Mouse (Mus musculus) frontal cortex, postnatal 10 days (tissue): ENCODE data around the gene Tec.

Experiments
- DNase-seq, 2 experiments: peaks; one replicate each; pipeline ENCODE4 v3.0.0; 2022; ENCODE audit warnings: low spot score in 2 of 2, mixed read lengths in 1 of 2

Tec gene

DNA sequence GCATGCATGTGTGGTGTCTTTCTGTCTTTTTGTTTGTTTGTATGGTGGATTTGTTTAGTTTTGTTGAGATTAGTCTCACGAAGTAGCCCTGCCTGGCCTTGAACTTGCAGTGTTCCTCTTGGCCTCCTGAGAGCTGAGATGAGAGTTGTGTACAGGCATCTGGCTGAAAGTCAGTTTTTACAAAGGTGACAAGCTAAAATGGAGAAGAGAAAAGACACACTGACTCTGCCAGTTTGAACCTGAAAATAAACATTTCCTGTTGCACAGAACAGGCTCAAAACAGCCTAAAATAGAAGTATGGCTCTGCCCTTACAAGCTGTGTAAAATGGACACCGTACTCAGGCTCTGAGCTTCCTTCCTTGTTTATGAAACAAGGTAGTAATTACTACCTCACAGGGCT, 14.9 kb downstream of the Tec start:
- no peak for DNase-seq

DNA sequence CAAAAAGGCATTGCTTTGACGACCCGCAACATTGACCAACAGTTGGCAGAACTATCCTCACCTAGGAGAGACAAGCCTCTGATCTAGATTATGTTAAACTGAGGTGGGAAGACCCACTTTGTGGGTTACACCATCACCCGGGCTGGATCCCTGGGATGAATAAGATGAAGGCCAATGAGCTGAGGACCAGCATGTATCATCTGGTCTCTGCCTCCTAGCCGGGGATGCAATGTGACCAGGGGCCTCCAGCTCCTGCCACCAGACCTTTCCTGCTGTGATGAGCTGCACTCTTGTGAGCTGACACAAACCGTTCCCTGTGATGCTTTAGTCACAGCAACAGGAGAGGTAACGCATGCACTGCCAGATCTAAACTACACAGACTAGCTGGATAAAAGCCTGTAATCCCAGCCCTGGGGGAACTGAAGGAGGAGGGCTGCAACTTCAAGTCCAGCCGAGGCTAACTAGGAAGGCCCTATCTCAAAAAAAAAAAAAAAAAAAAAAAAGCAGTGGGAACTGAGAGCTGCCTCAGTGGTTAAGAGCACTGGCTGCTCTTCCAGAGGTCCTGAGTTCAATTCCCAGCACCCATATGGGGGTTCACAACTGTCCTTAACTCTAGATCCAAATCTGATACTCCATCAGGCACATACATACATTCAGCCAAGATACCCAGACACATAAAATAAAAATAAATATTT, 15.8 kb downstream of the Tec start:
- DNase-seq, result no peak

DNA sequence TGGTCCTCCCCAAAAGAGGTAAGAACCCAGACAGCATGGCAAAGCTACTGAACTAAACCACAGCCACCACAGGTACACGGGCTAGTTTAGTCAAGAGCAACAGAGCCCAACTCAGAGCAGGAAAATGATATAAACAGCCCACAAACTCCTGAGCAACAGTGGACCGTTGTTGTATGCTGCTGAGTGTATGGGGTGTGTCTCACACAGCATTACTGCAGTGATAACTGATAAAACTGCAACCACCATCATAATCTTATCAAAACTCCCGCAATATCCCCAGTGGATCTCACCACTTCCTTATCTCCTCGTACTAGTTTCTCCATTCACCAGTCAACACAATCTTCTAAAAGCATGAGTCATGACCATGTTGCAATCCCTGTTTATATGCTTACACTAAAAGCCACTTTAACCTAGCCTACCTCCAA, 16.6 kb downstream of the Tec start:
- no peak for DNase-seq

DNA sequence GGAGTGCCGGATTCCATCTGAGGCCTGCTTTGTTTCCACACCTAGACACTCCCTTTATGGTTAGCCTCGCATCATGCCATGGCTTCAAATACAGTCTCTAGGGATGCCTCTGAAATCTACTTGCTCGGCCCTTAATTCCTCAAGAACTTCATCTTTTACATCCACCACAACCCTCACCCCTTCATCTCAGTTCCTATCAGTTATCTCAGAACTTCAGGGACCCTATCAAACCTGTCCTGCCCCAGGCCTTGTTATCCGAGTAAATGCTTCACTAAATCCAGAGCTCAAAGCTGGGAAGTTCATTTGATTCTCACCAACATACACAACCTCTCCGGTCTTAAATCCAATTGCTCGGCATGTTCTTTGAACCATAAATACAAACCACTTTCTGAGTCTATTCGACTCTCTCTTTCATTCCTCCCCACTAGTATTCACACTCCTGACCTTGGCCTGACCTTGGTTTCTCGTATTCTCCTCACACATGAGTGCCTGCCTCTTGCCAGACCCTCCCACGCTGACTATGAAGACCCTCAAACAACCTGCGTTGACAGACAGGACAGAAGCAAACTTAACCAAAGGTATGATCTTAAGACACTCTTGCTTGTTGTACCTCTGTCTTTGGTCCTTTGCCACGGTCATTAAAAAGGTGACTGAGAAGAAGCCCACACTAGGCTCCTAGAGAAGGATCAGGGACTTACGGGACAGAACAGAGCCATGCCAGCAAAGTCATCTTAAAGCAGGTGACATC, 17.2 kb downstream of the Tec start:
- no peak for DNase-seq

DNA sequence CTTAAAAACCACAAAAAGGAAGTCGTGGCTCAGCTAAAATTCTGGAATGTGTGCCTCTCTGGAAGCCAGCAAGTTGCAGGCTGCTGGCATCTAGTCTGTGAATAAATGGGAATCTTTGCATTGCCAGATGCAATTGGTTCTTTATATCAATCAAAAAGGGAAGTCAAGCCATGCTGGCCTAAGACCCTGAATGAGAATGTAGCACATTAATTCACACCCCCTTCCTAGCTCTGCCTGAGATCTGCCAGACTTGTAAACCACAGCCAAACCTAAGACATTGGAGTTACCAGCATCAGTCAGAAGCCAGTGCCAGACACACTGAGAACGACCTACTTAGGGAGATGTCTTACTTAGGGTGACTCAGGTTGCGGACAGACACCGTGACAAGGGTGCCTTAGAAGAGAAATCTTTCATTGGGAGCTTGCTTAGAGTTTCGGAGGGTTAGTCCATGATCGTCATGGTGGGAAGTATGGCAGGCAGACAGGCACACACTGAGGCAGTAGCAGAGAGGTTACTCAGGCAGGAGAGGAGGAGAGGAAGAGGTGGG, 19.3 kb downstream of the Tec start:
- no peak for DNase-seq

DNA sequence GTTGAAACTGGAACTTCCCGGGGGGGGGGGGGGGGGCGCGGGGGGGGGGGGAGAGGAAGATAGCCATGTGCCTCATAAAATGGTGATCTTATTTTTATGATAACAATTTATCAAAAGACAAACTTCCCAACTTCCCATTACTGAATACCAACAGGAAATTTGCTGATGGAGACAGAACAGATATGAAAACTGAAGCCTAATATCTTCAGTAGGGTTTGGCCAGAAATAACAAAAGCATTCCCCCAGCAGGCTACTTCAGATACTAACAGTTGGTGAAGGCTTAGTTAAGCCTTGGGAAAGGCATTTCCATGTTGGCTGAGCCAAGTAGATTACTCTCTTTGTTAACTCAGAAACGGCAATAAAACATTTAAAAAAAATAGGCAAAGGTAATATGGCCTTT, 21.6 kb downstream of the Tec start:
- no peak for DNase-seq

DNA sequence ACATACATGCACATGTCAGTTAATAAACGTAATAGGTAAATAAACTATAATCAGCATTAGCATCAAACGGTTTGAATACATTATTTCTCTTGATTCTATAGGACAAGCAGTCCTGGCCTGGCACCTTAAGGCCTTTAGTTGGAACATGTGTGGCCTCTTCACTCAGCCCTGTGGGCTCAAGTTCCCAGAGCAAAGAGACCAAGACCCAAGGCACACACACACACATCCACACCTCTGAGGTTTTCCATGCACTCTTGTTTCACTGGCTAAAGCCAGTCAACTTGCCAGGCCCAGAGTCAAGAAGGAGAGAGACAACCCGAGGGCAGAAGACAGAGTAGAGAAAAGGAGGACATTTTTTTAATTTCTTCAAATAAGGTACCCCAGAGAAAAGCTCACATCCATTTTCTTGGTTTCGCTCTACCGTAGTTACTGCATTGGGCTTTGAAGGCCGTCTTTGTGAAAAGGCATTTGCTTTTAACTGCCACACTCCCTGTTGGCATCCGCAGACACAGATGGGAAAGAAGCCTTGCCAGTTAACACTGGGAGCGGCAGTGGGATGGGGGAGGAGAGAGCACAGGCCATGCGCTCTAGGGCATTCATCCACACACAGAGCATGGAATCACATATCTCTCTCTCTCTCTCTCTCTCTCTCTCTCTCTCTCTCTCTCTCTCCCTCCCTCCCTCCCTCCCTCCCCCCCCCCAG, 22.2 kb downstream of the Tec start:
- peak in 1 of 2 experiments; percentile 21 for DNase-seq

DNA sequence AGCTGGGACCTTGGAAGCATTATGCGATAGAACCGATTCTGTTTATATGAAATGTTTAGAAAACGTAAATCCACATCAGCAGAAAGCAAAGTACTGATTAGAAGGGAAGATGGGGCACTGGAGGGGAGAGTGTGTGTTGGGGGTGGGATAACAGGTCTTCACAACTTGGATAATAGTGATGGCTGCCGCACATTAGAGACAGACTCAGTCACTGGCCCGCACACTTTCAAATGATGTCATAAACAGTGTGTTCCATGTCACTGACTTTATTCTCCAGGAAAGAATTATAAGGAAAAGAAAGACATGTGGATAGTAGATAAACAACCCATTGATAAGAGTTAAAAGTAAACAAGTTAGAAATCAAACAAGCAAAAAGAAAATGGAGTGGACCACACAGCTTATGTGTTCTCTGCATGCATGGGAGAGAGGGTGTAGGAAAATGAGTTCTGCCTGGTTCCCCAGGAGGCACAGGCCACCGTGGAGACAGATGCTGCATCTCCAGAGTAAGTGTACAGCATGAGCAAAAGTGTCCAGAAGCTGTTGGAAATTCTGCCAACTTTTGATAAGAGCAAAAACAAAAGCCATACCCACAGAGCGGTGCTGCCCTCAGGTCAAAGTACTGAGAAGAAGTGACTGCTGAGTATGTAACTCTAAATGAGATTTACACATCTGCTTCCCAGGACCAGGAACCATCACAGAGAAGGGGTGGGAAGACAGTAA, 23.3 kb downstream of the Tec start:
- DNase-seq, result no peak

DNA sequence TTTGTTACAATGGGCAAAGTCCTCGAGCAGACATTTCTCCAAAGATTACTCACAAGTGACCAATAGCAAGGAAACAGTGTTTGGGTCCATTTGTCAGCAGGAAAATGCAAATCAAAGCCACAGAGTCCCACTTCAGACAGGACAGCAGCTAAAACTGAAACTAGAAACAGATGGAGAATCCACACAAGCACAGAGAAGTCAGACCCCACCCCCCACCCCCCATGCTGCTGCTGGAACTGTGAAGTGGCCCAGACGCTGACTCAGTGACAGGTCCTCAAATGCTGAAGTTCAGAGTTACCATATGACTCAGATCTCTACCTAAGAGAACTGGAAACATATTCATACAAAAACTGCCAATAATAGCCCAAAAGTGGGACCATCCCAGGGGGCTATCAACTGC, 24.0 kb downstream of the Tec start:
- no peak for DNase-seq

DNA sequence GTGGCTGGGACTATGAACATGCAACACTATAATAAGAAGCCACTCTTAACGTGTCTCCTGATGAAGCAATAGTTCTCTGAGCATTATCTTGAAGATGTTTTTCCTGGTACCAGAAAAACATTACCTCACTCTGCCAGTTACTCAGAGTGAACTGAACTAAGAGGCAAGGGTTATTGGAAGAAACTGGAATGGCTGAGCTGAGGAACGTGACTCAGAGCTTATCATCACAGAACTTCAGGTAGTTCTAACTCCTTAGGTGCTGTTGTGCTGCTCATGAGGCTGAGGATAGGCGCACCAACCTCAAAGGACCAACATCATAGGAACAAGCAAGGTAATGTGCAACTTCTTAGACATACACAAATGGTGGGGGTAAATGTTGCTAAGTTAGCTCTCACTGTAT, 28.6 kb downstream of the Tec start:
- no peak for DNase-seq

DNA sequence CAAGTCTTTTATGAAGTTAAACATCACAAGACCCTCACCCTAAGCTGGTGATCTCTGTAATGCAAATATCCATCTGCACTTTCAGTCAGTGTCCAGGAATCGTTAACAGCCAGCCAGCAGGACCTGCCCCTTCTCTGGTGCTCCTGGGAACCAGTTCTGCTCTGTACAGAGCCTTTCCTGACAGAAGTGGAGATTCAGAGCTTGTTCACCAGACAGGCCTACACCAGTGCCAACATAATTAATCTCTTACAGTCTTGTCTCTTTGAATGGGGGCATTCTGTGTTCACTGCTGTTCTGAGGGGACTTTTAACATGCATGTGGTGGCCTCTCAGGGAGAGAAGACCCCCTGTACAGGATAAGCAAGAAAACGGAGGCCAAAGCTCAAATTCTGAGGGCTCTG, 29.3 kb downstream of the Tec start:
- DNase-seq, result no peak

DNA sequence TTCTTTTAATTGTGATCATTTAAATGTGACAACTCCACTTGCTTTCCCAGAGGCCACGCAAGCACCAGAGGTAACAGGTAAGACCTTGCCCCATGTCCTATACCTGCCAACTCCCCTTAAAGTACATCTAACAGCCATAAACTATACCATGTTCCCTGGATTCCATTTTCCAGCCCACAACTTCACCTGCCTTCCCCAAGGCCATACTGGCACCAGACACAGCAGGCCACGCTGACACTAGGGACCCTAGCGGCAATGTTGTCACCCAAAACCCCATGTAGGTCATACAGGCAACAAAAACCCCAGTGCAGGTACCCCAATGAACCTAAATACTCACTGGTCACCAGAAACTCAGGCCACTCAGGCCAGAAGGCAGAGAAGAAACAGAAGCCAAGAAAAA, 32.6 kb downstream of the Tec start:
- no peak for DNase-seq

DNA sequence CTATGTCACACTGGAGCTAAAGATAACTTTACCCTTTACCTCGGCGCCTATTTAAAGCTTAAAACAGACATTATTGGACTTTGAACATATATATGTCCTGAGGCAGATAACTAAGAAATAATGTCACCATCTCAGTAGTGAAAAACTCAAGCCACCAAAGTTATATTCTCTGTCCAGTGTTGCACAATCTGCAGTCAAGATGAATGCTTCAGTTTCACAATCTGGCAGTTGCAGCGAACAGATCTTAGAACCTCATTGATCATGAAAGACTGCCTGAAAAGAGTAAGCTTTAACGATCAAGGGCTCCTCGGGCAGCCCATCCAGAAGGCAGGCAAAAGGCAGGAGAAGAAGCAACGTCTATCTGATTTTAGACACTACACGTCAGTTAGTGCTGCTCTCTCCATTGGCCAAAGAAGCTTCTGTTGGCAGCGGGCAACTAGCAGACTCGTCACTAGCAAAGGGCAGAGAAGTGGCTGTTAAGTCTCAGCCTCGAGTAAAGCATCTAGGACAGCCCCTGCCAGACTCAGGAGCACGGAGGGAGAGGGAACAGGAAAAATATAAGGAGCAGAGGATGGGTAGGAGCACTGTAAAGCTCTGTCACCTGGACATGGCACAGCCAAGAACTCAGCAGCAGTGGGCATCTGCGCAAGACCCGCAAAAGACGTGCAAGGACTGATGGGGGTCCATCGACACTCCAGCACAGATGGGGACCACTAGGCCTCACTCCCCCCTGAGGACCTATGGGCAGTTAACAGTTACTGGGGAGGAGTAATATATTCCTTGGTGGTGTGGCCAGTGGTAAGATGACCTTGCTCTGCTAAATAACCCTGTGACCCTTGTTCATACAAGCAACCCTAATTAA, 35.1 kb downstream of the Tec start:
- DNase-seq, result no peak

DNA sequence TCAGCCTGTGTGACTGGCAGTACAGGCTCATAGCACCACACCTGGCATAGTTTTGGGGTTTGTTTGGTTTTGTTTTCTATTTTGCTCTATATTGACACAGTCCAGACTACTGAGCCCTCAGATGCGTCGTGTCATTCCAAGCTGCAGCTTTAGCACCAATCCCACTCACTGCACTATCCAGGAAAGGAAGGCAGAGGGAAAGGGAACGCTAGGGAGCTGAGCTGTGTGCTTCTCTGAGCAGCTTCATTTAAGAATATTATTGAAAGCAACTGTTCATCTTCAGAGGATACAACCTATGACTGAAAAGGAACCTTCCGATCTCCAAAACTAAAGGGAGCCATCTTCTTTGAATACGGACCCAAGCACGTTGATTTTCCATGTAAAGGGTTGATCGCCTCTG, 36.1 kb downstream of the Tec start:
- no peak for DNase-seq

DNA sequence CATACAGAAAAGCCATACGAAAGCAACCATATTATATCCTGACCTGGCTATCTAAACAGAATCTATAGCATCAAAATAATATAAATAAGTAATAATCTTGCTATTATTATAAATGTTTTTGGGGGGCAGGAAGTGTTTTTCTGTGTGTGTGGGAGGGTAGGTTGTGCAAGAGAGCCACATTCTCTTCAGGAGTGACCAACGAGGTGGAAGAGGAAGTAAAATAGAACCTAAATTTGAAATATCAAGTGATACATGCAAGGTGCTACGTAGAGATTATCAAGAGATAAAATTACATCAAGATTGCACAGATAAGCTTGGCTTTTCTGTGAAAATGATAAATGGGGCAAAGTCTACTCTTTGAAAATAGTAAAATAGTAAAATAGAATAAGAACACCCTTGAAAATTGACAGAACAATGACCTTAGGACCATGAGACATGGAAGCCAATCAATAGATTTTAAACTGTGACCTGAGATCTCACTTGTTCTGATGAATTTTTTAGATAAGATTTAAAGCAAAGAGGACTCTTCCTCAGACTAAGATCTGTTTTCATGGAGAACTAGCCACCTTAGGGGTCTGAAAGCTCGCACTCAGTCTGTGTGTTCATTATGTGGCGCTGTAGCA, 37.2 kb downstream of the Tec start:
- DNase-seq, result no peak

DNA sequence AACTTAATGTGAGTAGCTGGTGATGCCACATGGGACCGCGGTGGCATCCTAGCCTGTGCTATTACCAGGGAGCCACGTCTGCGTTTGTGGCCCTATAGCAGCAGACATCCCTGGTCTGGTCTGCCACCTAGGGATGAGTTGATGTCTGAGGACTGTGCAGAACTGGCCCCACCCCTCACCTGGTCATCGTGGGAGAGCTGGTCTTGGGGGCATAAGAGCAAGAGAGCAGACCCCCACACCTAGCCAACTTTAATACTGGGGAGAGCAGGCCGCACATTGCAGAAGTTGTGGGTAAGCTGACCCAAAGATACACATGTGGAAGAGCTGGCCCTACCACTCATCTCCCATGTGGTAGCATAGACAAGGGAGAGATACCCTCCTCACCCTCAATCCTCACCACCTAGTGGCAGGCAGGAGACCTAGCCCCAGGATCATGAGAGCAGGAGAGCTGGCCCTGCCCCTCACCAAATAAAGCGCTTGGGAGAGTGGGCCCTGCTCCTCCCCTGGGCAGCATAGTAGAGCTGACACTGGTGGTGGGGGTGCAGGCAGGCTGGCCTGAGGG, 38.7 kb downstream of the Tec start:
- DNase-seq, result no peak

DNA sequence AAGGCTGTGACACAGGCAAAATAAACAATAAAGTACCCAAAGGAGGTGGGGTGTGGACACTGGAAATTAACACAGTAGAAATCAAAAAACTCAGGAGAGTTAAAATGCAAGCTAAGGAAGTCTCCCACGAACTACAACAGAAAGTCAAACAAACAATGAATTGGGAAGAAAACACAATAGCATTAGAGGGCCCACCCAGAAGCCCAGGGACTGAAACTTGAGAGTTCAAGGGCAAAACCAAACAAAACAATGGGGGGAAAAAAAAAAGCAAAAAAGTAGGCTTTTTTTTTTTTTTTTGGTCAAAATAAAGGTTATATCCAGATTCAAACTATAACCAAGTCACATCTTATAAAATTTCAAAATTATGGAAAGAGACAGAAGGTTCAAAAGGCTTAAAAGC, 39.9 kb downstream of the Tec start:
- no peak for DNase-seq

DNA sequence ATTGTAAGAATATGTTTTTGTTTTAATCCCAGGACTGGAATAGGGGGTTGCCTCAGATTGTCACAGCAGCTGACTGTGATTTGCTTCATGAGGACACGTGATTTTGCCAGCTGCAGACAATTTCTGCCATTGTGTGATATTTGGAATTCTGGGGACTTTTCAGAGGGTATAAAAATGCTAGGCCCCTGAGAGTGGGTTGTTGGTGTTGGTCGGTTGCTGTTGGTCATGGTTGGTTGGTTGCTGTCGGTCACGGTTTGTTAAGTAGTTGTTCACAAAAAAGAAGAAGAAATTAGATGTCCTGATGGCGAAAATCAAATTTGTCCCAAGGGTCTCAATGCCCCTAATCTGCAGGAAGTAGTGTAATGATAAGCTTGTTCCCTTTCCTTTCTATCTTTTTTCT, 40.8 kb downstream of the Tec start:
- no peak for DNase-seq

DNA sequence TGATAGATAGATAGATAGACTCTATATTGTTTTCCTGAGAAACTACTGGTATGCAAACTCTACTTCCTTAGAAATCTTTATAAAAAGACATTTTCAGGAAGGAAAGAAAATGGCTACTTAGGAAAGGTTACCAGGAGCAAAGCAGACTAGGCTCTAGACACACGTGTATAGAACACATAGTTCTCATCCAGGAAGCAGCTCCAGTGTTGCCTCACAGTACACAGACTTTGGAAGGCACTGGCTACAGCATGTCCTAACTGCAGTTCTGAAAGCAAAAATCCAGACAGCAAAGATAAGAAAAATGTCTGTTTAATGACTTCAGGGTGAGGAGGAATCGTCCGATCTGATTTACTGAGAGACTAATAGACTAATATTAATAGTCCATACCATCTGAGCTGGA, 41.8 kb downstream of the Tec start:
- no peak for DNase-seq

DNA sequence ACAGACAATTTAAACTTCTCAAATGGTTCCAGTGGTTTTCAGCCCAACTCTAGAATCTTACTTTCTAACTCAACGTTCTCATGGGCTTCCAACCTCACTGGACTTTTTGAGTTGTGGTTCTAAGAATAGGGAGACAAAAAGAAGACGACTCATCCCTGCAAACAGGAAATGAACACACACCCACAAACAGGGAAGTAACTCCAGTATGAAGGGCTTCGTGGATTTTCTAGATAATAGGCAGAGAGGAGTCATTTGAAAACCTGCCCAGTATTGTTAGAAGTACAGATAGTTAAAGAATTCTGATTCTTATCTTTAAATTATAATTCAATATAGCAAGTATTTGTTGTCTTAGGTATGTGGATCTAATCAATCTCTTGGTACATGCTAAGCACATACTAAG, 47.6 kb downstream of the Tec start:
- no peak for DNase-seq
